Mouse (Mus musculus): ENCODE results near the gene Rbfox2. TPM values are rescaled to one million over a fixed set of nuclear protein-coding genes. Genes with fewer than 3 reads are reported as not detected.

The Rbfox2 gene
- polyA plus RNA-seq, 1 experiment: 78.3 TPM

GRCm38 (mm10) chr15:77342005-77342404 lies 35.2 kb upstream of the Rbfox2 start:
- no peaks in the 10 kb centered on the region for H3K36me3 ChIP-seq (ENCODE audit: control insufficient read depth, insufficient read depth, low read length, poor library complexity, severe bottlenecking)
- no peak overlapping the region for H3K9ac ChIP-seq (ENCODE audit: low read depth, poor library complexity, severe bottlenecking)
- no peak overlapping the region for H3K27ac ChIP-seq (ENCODE audit: insufficient read depth, low read length)
- no peaks in the 10 kb centered on the region for H3K27me3 ChIP-seq (ENCODE audit: control insufficient read depth, insufficient read depth, low read length, poor library complexity, severe bottlenecking)
- H3K9me3 ChIP-seq (replicated peaks; ENCODE audit: control insufficient read depth, insufficient read depth, low read length, poor library complexity, severe bottlenecking): no peaks in the 10 kb centered on the region
- no peak overlapping the region for H3K4me3 ChIP-seq (ENCODE audit: low read depth, low read length)
- H3K4me1 ChIP-seq (ENCODE audit: control insufficient read depth, insufficient read depth, low read length): peaks cover 2% of the 10 kb centered on the region
- TF ChIP-seq CTCF (IDR thresholded peaks at IDR 0.05; ENCODE audit: low read depth, low read length) (peak; percentile 78), POLR2A (IDR thresholded peaks at IDR 0.05; ENCODE audit: insufficient read depth, low read length) (no peak), EP300 (IDR thresholded peaks at IDR 0.05; ENCODE audit: insufficient read depth, low read depth, low read length) (no peak)

GRCm38 (mm10) chr15:77340581-77340980 lies 33.8 kb upstream of the Rbfox2 start:
- Histone ChIP-seq H3K9me3 (replicated peaks; ENCODE audit: control insufficient read depth, insufficient read depth, low read length, poor library complexity, severe bottlenecking) (no peaks in the 10 kb centered on the region), H3K36me3 (ENCODE audit: control insufficient read depth, insufficient read depth, low read length, poor library complexity, severe bottlenecking) (no peaks in the 10 kb centered on the region), H3K27ac (ENCODE audit: insufficient read depth, low read length) (peak overlapping the region; percentile 80; the same call in 1 of the 2 replicates), H3K9ac (ENCODE audit: low read depth, poor library complexity, severe bottlenecking) (no peak overlapping the region), H3K4me1 (ENCODE audit: control insufficient read depth, insufficient read depth, low read length) (peaks cover 4% of the 10 kb centered on the region), H3K4me3 (ENCODE audit: low read depth, low read length) (no peak overlapping the region), H3K27me3 (ENCODE audit: control insufficient read depth, insufficient read depth, low read length, poor library complexity, severe bottlenecking) (no peaks in the 10 kb centered on the region)
- no peak for TF ChIP-seq POLR2A (IDR thresholded peaks at IDR 0.05; ENCODE audit: insufficient read depth, low read length)
- no peak for TF ChIP-seq EP300 (IDR thresholded peaks at IDR 0.05; ENCODE audit: insufficient read depth, low read depth, low read length)
- no peak for TF ChIP-seq CTCF (IDR thresholded peaks at IDR 0.05; ENCODE audit: low read depth, low read length)

DNA sequence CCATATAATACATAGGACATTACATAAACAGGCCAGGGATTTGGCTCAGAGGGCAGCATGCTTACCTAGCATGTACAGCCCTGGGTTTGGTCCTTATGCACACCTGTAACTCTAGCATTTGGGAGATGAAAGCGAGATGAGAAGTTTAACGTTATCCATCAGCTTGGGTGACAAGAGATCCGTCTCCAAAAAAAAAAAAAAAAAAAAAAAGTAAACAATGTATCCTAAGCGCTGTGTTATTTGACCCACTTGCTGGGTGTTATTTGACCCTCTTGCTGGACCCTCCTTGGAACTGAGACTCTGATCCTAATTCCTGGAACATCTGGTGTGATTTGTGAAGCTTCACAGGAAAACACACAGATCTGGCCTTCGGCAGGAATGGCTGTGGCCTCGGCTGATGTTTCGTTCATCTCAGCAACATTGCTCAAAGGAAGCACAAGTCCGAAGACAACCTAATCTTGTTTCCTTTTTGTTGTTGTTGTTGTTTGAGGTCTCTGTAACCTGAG lies 32.2 kb upstream of the Rbfox2 start:
- Histone ChIP-seq H3K9me3 (replicated peaks; ENCODE audit: control insufficient read depth, insufficient read depth, low read length, poor library complexity, severe bottlenecking) (no peaks in the 10 kb centered on the region), H3K27ac (ENCODE audit: insufficient read depth, low read length) (peak overlapping the region; percentile 85), H3K4me1 (ENCODE audit: control insufficient read depth, insufficient read depth, low read length) (peaks cover 6% of the 10 kb centered on the region), H3K4me3 (ENCODE audit: low read depth, low read length) (no peak overlapping the region), H3K9ac (ENCODE audit: low read depth, poor library complexity, severe bottlenecking) (no peak overlapping the region), H3K27me3 (ENCODE audit: control insufficient read depth, insufficient read depth, low read length, poor library complexity, severe bottlenecking) (no peaks in the 10 kb centered on the region), H3K36me3 (ENCODE audit: control insufficient read depth, insufficient read depth, low read length, poor library complexity, severe bottlenecking) (no peaks in the 10 kb centered on the region)
- peak; percentile 40; the same call in 1 of the 2 replicates for TF ChIP-seq EP300 (IDR thresholded peaks at IDR 0.05; ENCODE audit: insufficient read depth, low read depth, low read length)
- TF ChIP-seq POLR2A (IDR thresholded peaks at IDR 0.05; ENCODE audit: insufficient read depth, low read length): no peak

DNA sequence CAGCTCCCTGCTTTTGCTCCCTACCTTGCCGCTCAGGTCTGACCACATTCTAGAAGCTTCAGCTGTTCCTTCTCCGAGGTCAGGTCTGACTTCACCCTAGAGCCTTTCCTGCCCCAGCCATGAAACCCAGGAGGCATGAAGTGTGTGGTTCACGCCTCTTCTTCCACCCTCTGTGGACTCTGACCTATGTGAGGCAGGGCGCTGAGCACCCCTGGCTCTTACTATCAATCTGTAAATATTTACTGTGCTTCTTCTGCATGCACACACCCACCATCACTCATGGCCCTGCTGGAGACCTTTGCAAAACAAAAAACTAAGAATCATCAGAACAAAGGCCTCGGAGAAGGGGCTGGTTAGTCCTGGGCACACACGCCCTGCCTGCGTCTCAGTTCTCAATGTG lies 31.6 kb upstream of the Rbfox2 start:
- Histone ChIP-seq H3K4me1 (ENCODE audit: control insufficient read depth, insufficient read depth, low read length) (peaks cover 8% of the 10 kb centered on the region), H3K27me3 (ENCODE audit: control insufficient read depth, insufficient read depth, low read length, poor library complexity, severe bottlenecking) (no peaks in the 10 kb centered on the region), H3K27ac (ENCODE audit: insufficient read depth, low read length) (peak overlapping the region; percentile 85), H3K36me3 (ENCODE audit: control insufficient read depth, insufficient read depth, low read length, poor library complexity, severe bottlenecking) (no peaks in the 10 kb centered on the region), H3K4me3 (ENCODE audit: low read depth, low read length) (peak overlapping the region; percentile 31), H3K9me3 (replicated peaks; ENCODE audit: control insufficient read depth, insufficient read depth, low read length, poor library complexity, severe bottlenecking) (no peaks in the 10 kb centered on the region), H3K9ac (ENCODE audit: low read depth, poor library complexity, severe bottlenecking) (no peak overlapping the region)
- TF ChIP-seq POLR2A (IDR thresholded peaks at IDR 0.05; ENCODE audit: insufficient read depth, low read length) (no peak), EP300 (IDR thresholded peaks at IDR 0.05; ENCODE audit: insufficient read depth, low read depth, low read length) (peak; percentile 80; the same call in 1 of the 2 replicates)

DNA sequence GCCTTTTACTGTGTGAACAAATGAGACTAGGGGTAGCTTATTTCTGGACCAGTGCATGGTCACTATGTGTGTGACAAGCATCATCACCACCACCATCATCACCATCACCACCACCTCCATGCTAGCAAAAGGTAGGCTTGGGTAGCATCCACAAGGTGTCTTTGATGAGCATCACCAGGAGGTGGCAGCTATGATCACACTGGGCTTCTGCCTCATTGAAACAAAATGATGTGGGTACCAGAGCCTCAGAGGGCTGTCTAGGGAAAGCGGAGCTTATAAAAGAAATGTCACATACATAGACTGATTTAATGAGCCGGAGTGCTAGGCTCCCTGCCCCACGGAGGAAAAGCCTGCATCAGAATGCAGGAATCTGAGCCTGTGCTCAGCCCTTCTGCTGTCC lies 31.1 kb upstream of the Rbfox2 start:
- Histone ChIP-seq H3K4me1 (ENCODE audit: control insufficient read depth, insufficient read depth, low read length) (peaks cover 8% of the 10 kb centered on the region), H3K27me3 (ENCODE audit: control insufficient read depth, insufficient read depth, low read length, poor library complexity, severe bottlenecking) (no peaks in the 10 kb centered on the region), H3K9me3 (replicated peaks; ENCODE audit: control insufficient read depth, insufficient read depth, low read length, poor library complexity, severe bottlenecking) (no peaks in the 10 kb centered on the region), H3K9ac (ENCODE audit: low read depth, poor library complexity, severe bottlenecking) (no peak overlapping the region), H3K36me3 (ENCODE audit: control insufficient read depth, insufficient read depth, low read length, poor library complexity, severe bottlenecking) (no peaks in the 10 kb centered on the region), H3K4me3 (ENCODE audit: low read depth, low read length) (peak overlapping the region; percentile 31), H3K27ac (ENCODE audit: insufficient read depth, low read length) (peak overlapping the region; percentile 85)
- TF ChIP-seq POLR2A (IDR thresholded peaks at IDR 0.05; ENCODE audit: insufficient read depth, low read length): no peak
- no peak for TF ChIP-seq CTCF (IDR thresholded peaks at IDR 0.05; ENCODE audit: low read depth, low read length)
- TF ChIP-seq EP300 (IDR thresholded peaks at IDR 0.05; ENCODE audit: insufficient read depth, low read depth, low read length): no peak

- peak overlapping the region; percentile 35 for H3K4me3 ChIP-seq (ENCODE audit: low read depth, low read length)
- peak overlapping the region; percentile 88 for H3K27ac ChIP-seq (ENCODE audit: insufficient read depth, low read length)
- TF ChIP-seq CTCF (IDR thresholded peaks at IDR 0.05; ENCODE audit: low read depth, low read length): no peak
- no peak for TF ChIP-seq EP300 (IDR thresholded peaks at IDR 0.05; ENCODE audit: insufficient read depth, low read depth, low read length)
- TF ChIP-seq POLR2A (IDR thresholded peaks at IDR 0.05; ENCODE audit: insufficient read depth, low read length): no peak
Measured at GRCm38 (mm10) chr15:77336968-77337341, 30.2 kb upstream of the Rbfox2 start.

More at GRCm38 (mm10) chr15:77336968-77337341, 30.2 kb upstream of the Rbfox2 start:
- no peaks in the 10 kb centered on the region for H3K36me3 ChIP-seq (ENCODE audit: control insufficient read depth, insufficient read depth, low read length, poor library complexity, severe bottlenecking)
- H3K27me3 ChIP-seq (ENCODE audit: control insufficient read depth, insufficient read depth, low read length, poor library complexity, severe bottlenecking): no peaks in the 10 kb centered on the region
- peak overlapping the region; percentile 74; the same call in 1 of the 2 replicates for H3K9ac ChIP-seq (ENCODE audit: low read depth, poor library complexity, severe bottlenecking)
- no peaks in the 10 kb centered on the region for H3K9me3 ChIP-seq (replicated peaks; ENCODE audit: control insufficient read depth, insufficient read depth, low read length, poor library complexity, severe bottlenecking)
- H3K4me1 ChIP-seq (ENCODE audit: control insufficient read depth, insufficient read depth, low read length): peaks cover 8% of the 10 kb centered on the region
